Mouse (Mus musculus) spleen, embryonic (tissue): ENCODE measurements around the gene Zic4.

Experiments
- CTCF ChIA-PET: fragments of 350-600 bp; sonication (Branson Sonifier 250); formaldehyde crosslinking; loops from one replicate; lab custom pipeline; 2022; lab: Charles Lee

The Zic4 gene

DNA sequence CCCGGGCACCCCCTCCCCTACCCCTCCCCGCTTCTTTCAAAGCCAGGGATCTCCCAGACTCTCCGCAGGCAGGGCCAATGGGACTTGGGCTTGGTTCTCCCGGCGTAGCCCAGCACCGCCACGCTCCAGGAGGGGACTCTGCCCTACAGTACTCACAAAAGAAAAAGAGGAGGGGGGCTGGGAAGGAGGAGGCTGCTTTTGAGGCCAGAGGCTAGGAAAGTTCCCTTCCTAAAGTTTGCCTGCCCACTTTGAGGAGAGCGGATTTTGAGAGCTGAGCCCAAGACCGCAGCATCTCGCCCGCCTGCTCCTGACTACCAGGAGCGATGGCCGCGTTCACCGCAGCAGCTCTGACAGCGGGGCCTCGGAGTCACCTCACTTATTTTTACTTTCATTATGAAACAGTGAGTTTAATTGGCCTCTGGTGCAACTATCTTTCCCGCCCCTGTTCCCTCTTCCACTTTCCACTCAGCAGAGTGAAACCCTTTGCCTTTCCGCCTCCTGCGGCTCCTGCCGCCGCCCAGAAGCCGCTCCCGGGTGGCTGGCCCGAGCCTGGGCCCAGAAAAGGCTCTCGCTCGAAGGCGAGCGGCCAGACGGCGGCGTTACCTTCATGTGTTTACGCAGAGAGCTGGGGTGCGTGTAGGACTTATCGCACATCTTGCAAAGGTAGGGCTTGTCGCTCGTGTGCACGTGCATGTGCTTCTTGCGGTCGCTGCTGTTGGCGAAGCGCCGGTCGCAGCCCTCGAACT lies at the start of gene Zic4:
Gene Zic4 (plus strand): TSS at position 558 of the 746 bp plus-strand sequence.
- CTCF ChIA-PET = no interaction called here

- CTCF ChIA-PET = no interaction called here
Observed at GRCm38 (mm10) chr9:91347591-91347990, 14.6 kb upstream of the Zic4 start.

- CTCF ChIA-PET = no interaction called here
Observed at GRCm38 (mm10) chr9:91348746-91349145, 13.5 kb upstream of the Zic4 start.

GRCm38 (mm10) chr9:91350211-91350791 lies 11.9 kb upstream of the Zic4 start:
- CTCF ChIA-PET = no interaction called here

- CTCF ChIA-PET = no interaction called here
Observed at GRCm38 (mm10) chr9:91350861-91351291, 11.3 kb upstream of the Zic4 start.

GRCm38 (mm10) chr9:91351361-91351760 lies 10.9 kb upstream of the Zic4 start:
- CTCF ChIA-PET = no interaction called here

GRCm38 (mm10) chr9:91351961-91352411 lies 10.2 kb upstream of the Zic4 start:
- CTCF ChIA-PET = no interaction called here

DNA sequence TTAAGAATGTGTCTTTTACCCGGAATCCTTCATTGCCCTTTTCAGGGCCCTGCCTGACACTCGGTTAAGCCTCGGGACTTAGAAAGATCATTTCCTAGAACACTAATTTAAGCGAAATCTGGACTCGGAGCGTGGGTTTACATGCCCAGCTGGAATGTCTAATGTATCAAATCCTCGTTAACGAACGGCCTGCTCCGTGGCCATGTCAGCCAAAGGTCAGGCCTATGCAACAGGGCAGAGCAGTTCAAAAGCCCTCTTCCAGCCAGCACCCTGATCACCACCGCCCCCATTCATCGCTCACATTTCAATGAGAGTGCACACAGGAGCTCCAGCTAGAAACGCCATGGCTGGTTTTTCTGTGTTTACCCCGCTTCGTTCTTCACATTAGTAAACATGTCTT lies 9.4 kb upstream of the Zic4 start:
- CTCF ChIA-PET = no interaction called here

DNA sequence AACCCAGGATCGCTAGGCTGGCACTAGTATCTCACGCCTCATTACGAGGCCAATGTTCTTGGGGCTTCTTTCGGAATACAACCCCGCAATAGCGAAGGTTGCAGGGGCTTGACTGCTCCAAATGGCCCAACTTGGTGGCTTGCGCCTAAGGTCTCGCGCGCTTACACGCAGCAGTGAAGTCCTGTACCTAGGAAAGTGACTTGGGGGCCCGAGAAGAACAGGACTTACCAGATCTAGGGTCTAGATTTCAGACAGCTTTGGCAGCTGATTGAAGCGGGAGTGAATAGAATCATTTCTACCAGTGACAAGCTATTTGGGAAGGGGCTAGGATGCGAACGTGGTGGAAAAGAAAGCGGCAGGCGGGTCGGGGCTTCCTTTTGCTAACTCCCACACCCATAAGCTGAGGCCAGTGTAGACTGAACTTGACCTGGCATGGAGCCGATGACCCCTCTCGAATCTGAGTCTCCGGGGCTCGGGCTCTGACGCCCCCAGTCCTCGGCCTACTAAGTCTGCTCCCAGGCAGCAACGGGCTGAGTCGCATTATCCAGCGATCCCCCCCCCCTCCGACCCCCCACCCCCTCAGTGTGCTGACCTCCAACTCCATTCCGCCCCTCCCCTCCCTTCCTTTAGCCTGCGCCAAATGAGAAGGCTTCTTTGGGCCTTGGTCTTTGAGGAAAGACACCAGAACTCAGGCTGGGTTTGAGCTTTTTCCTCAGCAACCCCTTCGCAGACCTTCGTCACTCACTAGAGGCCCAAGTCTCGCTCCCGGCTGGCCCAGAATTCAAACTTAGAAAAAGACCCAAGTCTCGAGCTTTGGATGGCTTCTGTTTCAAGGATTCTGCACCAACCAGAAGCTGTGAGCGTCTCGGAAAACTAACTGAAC lies 8.4 kb upstream of the Zic4 start:
- CTCF ChIA-PET = no interaction called here

- CTCF ChIA-PET = no interaction called here
Observed at GRCm38 (mm10) chr9:91354434-91355269, 7.6 kb upstream of the Zic4 start.

DNA sequence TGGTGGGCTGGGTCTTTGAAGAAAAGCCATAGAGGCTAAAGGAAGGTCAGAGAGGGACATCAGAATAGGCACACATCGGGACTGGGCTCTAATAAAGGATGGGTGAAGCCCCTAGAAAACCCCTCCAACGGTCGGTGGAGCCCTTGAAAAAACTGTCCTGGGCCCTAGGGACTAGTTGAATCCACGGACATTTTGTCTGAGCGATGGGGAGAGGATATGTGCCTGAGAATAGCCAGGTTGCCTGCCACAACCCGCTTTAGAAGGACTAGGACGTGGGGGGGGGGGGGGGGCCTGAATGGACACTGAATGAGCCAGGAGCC lies 7.0 kb upstream of the Zic4 start:
- CTCF ChIA-PET = no interaction called here

DNA sequence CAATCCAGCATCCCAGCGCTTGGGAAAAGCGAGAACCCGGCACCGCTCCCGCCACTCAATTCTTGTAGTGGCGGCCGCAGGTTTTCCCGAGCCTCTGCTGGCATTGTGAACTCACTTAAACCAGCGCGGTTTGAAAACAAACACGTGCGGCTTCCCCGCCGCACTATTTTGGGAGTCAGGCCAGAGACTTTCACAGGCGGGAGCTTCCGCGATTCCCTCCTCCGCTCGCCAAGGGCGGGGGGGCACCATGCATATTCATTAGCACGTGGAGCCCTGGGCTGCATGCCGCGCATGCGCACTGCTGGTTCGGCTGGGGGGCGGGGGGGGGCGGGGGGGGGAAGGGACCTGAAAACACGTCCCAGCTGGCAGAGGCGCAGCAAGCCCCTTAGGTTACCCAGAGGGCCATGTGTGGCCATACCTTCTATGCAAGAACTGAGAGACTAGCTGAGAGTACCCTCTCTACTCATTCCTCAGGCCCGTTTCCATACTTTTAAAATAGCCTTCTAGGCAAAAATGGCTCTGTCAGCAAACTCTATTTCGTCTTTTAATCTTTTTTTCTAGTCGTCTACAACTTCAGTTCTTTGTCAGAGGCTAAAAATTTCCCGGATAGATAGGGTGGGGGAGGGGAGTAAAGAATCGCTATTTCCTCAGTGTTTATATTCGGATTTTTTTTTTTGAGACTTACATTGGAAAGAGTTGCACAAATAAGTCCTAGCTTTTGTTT lies 6.4 kb upstream of the Zic4 start:
- CTCF ChIA-PET = interaction anchor here (0.7 kb wide), 1 partner anchor 683 kb away, joined by 8 read pairs; no protein-coding TSS in a partner anchor

DNA sequence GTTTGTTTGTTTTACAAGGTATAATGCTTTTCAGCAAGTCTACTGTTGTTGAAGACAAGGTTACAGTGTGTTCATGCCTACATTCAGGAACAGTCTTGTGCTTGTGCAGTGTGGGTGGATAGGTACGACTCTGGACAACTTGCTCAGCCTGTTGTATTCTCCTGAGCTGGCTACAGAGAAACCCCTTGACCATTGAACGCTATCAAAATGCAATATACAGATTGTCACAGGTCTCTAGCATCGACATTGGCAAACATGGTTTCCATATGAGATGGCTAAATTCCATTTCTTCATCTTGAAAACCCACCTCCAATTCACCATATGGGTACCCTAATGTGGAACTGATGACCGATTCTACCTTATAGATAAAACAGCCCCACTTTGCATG lies 5.9 kb upstream of the Zic4 start:
- CTCF ChIA-PET = interaction anchor here (0.7 kb wide), 1 partner anchor 684 kb away, joined by 8 read pairs; no protein-coding TSS in a partner anchor

DNA sequence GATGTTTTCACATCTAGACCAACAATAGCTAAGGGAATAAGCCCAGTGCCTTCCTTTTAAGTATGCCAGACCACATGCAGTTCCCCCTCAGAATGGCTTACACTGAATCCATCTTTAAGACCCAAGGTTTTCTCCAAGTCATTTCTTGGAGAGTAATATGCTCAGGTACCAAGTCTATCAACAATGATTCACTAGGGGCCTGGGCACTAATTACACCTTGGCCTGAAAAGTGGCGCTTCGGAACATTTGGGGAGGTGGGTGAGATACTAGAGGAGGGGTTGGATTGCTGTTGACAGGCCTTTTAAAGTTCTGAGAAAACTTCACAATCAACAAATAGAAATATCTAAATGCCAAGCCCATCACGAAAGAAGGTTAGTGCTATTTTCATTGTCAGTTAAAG lies 4.9 kb upstream of the Zic4 start:
- CTCF ChIA-PET = no interaction called here

GRCm38 (mm10) chr9:91358851-91359687 lies 3.1 kb upstream of the Zic4 start:
- CTCF ChIA-PET = no interaction called here

DNA sequence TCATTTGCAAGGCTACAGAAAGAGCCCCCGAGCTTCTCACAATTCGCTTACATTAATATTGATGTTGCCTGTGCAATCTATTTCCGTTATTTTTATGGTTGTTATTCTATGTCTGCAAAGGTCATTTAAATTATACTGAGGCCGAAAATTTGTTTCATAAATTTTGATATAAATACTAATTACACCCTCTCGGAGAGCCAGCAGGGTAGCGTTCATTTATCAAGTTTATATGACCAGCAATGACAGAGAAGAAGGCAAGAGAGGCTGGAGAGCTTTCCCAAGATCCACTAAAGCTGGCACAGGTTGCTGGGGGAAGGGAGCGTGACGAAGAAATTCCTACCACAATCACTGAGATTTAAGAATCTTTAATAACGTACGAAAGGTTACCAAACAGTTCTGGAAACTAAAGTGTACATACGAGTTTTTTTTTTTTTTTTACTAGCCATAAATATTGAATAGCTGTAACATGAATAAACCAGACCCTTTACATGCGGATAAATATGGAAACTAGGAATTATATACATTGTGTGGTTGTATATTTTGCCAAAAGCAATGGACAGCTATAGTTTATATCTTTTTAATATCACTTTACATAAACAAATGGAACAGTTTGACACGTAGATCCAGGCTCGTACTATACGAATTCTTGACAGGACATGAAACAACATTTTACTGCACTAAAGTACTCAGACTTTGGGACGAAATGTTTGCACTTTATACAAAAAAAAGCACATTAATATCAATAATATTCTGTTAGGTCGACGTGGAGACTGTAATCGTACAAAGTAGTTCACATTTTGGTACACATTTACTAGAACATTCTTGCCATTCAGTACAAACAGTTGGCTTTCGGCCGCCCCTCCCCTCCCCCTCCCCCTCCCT lies 1.8 kb upstream of the Zic4 start:
- CTCF ChIA-PET = no interaction called here

DNA sequence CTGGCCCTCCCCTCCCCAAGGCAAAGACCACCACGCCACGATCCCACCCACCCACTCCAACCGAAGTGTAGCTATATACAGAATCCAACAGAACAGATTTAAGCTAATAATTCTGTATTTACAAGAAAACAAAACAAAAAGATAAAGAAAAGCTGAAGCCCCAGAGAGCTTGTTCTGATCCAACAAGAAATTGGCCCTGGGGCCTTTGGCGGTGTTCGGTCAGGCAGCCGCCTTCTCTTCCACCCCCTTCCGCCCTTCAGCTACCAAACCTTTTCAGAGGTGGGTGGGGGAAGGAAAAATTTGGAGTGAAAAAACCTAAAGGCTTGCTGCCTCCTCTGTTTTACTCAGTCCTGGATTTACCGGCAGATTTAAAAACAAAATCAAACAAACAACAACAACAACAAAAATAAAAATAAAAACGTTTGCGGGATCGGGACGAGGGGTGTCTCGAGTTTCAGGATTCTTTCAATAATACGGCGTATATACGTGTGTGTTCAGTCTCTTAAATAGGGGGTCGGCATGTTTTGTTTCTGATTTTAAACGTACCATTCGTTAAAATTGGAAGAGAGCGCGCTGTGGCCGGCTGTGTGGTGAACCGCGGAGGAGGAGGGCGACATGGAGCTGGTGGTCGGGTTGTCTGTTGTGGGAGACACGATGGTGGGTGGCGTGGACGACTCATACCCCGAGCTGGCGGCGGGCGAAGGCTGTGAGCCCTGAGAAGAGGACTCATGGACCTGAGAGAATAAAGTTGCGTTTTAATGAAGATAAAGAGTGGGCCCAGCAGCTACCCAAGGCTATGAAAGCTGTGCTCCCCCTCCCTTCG lies 969 bp upstream of the Zic4 start:
- CTCF ChIA-PET = no interaction called here
